Mouse (Mus musculus): ENCODE data around the gene Mtmr12. TPM values are rescaled to one million over a fixed set of nuclear protein-coding genes. Genes with fewer than 3 reads are reported as not detected.

Gene Mtmr12
- polyA plus RNA-seq, 1 experiment from 2014 or later = 15.1 TPM

DNA sequence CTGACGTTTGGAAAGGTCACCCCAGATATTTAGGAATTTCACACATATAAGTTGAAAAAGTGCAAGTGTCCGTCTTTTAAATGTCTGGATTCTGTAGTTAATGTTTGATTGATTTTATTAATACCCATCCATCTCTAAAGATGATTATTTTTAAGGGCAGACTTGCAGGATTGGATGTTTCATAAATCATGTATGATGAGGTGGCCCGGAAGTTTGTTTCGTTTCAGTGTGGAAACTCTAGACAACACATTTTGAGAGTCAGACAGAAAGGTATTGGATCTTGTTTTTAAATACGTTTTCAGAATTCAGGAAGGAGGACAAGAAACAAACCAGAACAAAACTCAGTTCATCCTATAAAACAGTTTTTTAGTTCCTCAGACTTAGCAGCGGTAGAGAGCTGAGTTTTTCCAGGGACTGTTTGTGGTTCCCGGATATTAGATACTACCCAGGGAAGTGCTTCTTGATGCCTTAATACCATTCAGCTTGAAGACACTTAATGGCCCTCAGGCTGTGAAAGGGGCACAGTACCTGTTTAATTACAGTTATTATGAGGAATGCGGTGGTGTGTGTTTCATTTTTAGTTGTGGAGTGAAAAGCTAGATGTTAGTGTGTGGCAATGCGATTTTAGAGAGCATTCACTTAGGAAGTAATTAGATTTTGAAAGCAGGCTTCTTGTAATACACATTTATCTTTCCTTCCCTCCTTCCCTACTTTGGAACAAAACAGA, 118.0 kb downstream of the Mtmr12 start:
- H3K27ac ChIP-seq = no peak overlapping the region
- peaks cover 25% of the 10 kb centered on the region for H3K4me1 ChIP-seq (replicated peaks)
- DNase-seq (ENCODE audit: low spot score) = no peak
- 28% methylated on average over 9 of the region's 9 CpGs for WGBS
- H3K36me3 ChIP-seq = peaks cover 14% of the 10 kb centered on the region
- peak overlapping the region; percentile 98 for H3K4me3 ChIP-seq
- H3K9me3 ChIP-seq = no peaks in the 10 kb centered on the region
- peaks cover 23% of the 10 kb centered on the region for H3K27me3 ChIP-seq (ENCODE audit: insufficient read depth, poor library complexity, severe bottlenecking)

MicroRNAs encoded within 50 kb of the gene (microRNA counts, 519-probe panel; counts per million panel counts)
- microRNA mmu-miR-1898 = 1,255 counts per million, percentile 77 among the panel's probes with 10 or more counts

Other genes starting within 250 kb of the Mtmr12 start
- 697 and 720 TPM in 2 replicates for gene Sub1, start 208.0 kb upstream of the Mtmr12 start, polyA plus RNA-seq (2016; fragmentation: Nextera tagmentation; extraction: Ambion mirVana)
- 128 and 142 TPM in 2 replicates for gene Zfr, start 87.2 kb upstream of the Mtmr12 start, polyA plus RNA-seq (2016; fragmentation: Nextera tagmentation; extraction: Ambion mirVana)
- 68.0 and 70.6 TPM in 2 replicates for gene Golph3, start 116.4 kb downstream of the Mtmr12 start, polyA plus RNA-seq (2016; fragmentation: Nextera tagmentation; extraction: Ambion mirVana)
- gene 1810049J17Rik, start 116.9 kb downstream of the Mtmr12 start, polyA plus RNA-seq (2016; fragmentation: Nextera tagmentation; extraction: Ambion mirVana) = 0.76 and 1.3 TPM in 2 replicates

Measured in hindbrain, embryonic 10.5 days (tissue).